Mouse (Mus musculus): ENCODE results near the gene Gm37240. TPM values are rescaled to one million over a fixed set of nuclear protein-coding genes. Genes with fewer than 3 reads are reported as not detected.

Gm37240 gene
- polyA plus RNA-seq, 1 experiment from 2014 or later: 11.4 TPM

GRCm38 (mm10) chr3:84529021-84529420 is 1358.3 kb downstream of the Gm37240 start:
- no peak for ATAC-seq (ENCODE audit: insufficient read depth, low FRiP score)
- Histone ChIP-seq H3K4me3 (replicated peaks; ENCODE audit: low read length) (no peak overlapping the region), H3K9me3 (replicated peaks; ENCODE audit: control insufficient read depth, low read length) (no peaks in the 10 kb centered on the region), H3K27ac (ENCODE audit: low read length) (no peak overlapping the region), H3K36me3 (ENCODE audit: control insufficient read depth, insufficient read depth, low read length) (no peaks in the 10 kb centered on the region), H3K27me3 (ENCODE audit: control insufficient read depth, insufficient read depth, low read length) (no peaks in the 10 kb centered on the region), H3K9ac (ENCODE audit: low read length) (no peak overlapping the region), H3K4me2 (ENCODE audit: low read depth, low read length) (no peak overlapping the region), H3K4me1 (ENCODE audit: control insufficient read depth, insufficient read depth, low read length) (no peaks in the 10 kb centered on the region)
- WGBS: 77% methylated on average over 2 of the region's 2 CpGs

- 71% methylated on average over 1 of the region's 1 CpGs for WGBS
- no peak for ATAC-seq (ENCODE audit: insufficient read depth, low FRiP score)
- H3K27ac ChIP-seq (ENCODE audit: low read length): no peak overlapping the region
These were observed 1362.4 kb downstream of the Gm37240 start for GRCm38 (mm10) chr3:84524952-84525351.

GRCm38 (mm10) chr3:84516163-84516562 is 1371.2 kb downstream of the Gm37240 start:
- no peak overlapping the region for H3K9ac ChIP-seq (ENCODE audit: low read length)
- H3K27ac ChIP-seq (ENCODE audit: low read length): no peak overlapping the region
- no peaks in the 10 kb centered on the region for H3K9me3 ChIP-seq (replicated peaks; ENCODE audit: control insufficient read depth, low read length)
- 0 out of 2 replicates have a peak, but pooled peaks cover 3% of the 10 kb centered on the region for H3K36me3 ChIP-seq (ENCODE audit: control insufficient read depth, insufficient read depth, low read length)
- no peak overlapping the region for H3K4me2 ChIP-seq (ENCODE audit: low read depth, low read length)
- WGBS: 69% methylated on average over 3 of the region's 3 CpGs
- no peak overlapping the region for H3K4me3 ChIP-seq (replicated peaks; ENCODE audit: low read length)
- no peaks in the 10 kb centered on the region for H3K4me1 ChIP-seq (ENCODE audit: control insufficient read depth, insufficient read depth, low read length)
- H3K27me3 ChIP-seq (ENCODE audit: control insufficient read depth, insufficient read depth, low read length): no peaks in the 10 kb centered on the region
- ATAC-seq (ENCODE audit: insufficient read depth, low FRiP score): no peak

More at GRCm38 (mm10) chr3:84524952-84525351, 1362.4 kb downstream of the Gm37240 start:
- Histone ChIP-seq H3K36me3 (ENCODE audit: control insufficient read depth, insufficient read depth, low read length) (no peaks in the 10 kb centered on the region), H3K4me3 (replicated peaks; ENCODE audit: low read length) (no peak overlapping the region), H3K4me2 (ENCODE audit: low read depth, low read length) (no peak overlapping the region), H3K9ac (ENCODE audit: low read length) (no peak overlapping the region), H3K27me3 (ENCODE audit: control insufficient read depth, insufficient read depth, low read length) (no peaks in the 10 kb centered on the region), H3K9me3 (replicated peaks; ENCODE audit: control insufficient read depth, low read length) (no peaks in the 10 kb centered on the region), H3K4me1 (ENCODE audit: control insufficient read depth, insufficient read depth, low read length) (no peaks in the 10 kb centered on the region)

- H3K4me1 ChIP-seq (ENCODE audit: control insufficient read depth, insufficient read depth, low read length): no peaks in the 10 kb centered on the region
These were observed 1374.4 kb downstream of the Gm37240 start for GRCm38 (mm10) chr3:84512774-84513515.

GRCm38 (mm10) chr3:84505193-84505592 is 1382.1 kb downstream of the Gm37240 start:
- Histone ChIP-seq H3K4me1 (ENCODE audit: control insufficient read depth, insufficient read depth, low read length) (0 out of 2 replicates have a peak, but pooled peaks cover 3% of the 10 kb centered on the region), H3K27ac (ENCODE audit: low read length) (no peak overlapping the region), H3K36me3 (ENCODE audit: control insufficient read depth, insufficient read depth, low read length) (0 out of 2 replicates have a peak, but pooled peaks cover 3% of the 10 kb centered on the region), H3K9me3 (replicated peaks; ENCODE audit: control insufficient read depth, low read length) (no peaks in the 10 kb centered on the region), H3K4me2 (ENCODE audit: low read depth, low read length) (no peak overlapping the region), H3K4me3 (replicated peaks; ENCODE audit: low read length) (no peak overlapping the region), H3K9ac (ENCODE audit: low read length) (no peak overlapping the region), H3K27me3 (ENCODE audit: control insufficient read depth, insufficient read depth, low read length) (no peaks in the 10 kb centered on the region)
- ATAC-seq (ENCODE audit: insufficient read depth, low FRiP score): no peak
- WGBS: 82% methylated on average over 4 of the region's 4 CpGs

More at GRCm38 (mm10) chr3:84512774-84513515, 1374.4 kb downstream of the Gm37240 start:
- 66% methylated on average over 6 of the region's 6 CpGs for WGBS
- Histone ChIP-seq H3K36me3 (ENCODE audit: control insufficient read depth, insufficient read depth, low read length) (0 out of 2 replicates have a peak, but pooled peaks cover under 1% of the 10 kb centered on the region), H3K9me3 (replicated peaks; ENCODE audit: control insufficient read depth, low read length) (no peaks in the 10 kb centered on the region), H3K27ac (ENCODE audit: low read length) (no peak overlapping the region), H3K9ac (ENCODE audit: low read length) (no peak overlapping the region), H3K4me2 (ENCODE audit: low read depth, low read length) (no peak overlapping the region), H3K27me3 (ENCODE audit: control insufficient read depth, insufficient read depth, low read length) (no peaks in the 10 kb centered on the region), H3K4me3 (replicated peaks; ENCODE audit: low read length) (no peak overlapping the region)
- ATAC-seq (ENCODE audit: insufficient read depth, low FRiP score): no peak

GRCm38 (mm10) chr3:84504291-84504690 is 1383.0 kb downstream of the Gm37240 start:
- no peak overlapping the region for H3K4me3 ChIP-seq (replicated peaks; ENCODE audit: low read length)
- no peak for ATAC-seq (ENCODE audit: insufficient read depth, low FRiP score)
- 0 out of 2 replicates have a peak, but pooled peaks cover 3% of the 10 kb centered on the region for H3K36me3 ChIP-seq (ENCODE audit: control insufficient read depth, insufficient read depth, low read length)
- no peak overlapping the region for H3K9ac ChIP-seq (ENCODE audit: low read length)
- H3K27ac ChIP-seq (ENCODE audit: low read length): no peak overlapping the region
- no peaks in the 10 kb centered on the region for H3K27me3 ChIP-seq (ENCODE audit: control insufficient read depth, insufficient read depth, low read length)
- H3K4me2 ChIP-seq (ENCODE audit: low read depth, low read length): no peak overlapping the region
- 86% methylated on average over 8 of the region's 8 CpGs for WGBS
- H3K4me1 ChIP-seq (ENCODE audit: control insufficient read depth, insufficient read depth, low read length): 0 out of 2 replicates have a peak, but pooled peaks cover 3% of the 10 kb centered on the region
- no peaks in the 10 kb centered on the region for H3K9me3 ChIP-seq (replicated peaks; ENCODE audit: control insufficient read depth, low read length)

- 81% methylated on average over 2 of the region's 2 CpGs for WGBS
- no peak for ATAC-seq (ENCODE audit: insufficient read depth, low FRiP score)
- H3K4me2 ChIP-seq (ENCODE audit: low read depth, low read length): no peak overlapping the region
These were observed 1385.2 kb downstream of the Gm37240 start for GRCm38 (mm10) chr3:84502101-84502500.

GRCm38 (mm10) chr3:84500491-84500890 is 1386.8 kb downstream of the Gm37240 start:
- ATAC-seq (ENCODE audit: insufficient read depth, low FRiP score): no peak
- no peaks in the 10 kb centered on the region for H3K9me3 ChIP-seq (replicated peaks; ENCODE audit: control insufficient read depth, low read length)

More at GRCm38 (mm10) chr3:84502101-84502500, 1385.2 kb downstream of the Gm37240 start:
- H3K36me3 ChIP-seq (ENCODE audit: control insufficient read depth, insufficient read depth, low read length): peaks cover 6% of the 10 kb centered on the region; the same call in 1 of the 2 replicates
- no peak overlapping the region for H3K4me3 ChIP-seq (replicated peaks; ENCODE audit: low read length)
- no peaks in the 10 kb centered on the region for H3K9me3 ChIP-seq (replicated peaks; ENCODE audit: control insufficient read depth, low read length)
- 0 out of 2 replicates have a peak, but pooled peaks cover 3% of the 10 kb centered on the region for H3K4me1 ChIP-seq (ENCODE audit: control insufficient read depth, insufficient read depth, low read length)
- H3K27me3 ChIP-seq (ENCODE audit: control insufficient read depth, insufficient read depth, low read length): no peaks in the 10 kb centered on the region
- no peak overlapping the region for H3K9ac ChIP-seq (ENCODE audit: low read length)
- H3K27ac ChIP-seq (ENCODE audit: low read length): no peak overlapping the region

GRCm38 (mm10) chr3:84497718-84498117 is 1389.6 kb downstream of the Gm37240 start:
- H3K36me3 ChIP-seq (ENCODE audit: control insufficient read depth, insufficient read depth, low read length): peaks cover 3% of the 10 kb centered on the region; the same call in 1 of the 2 replicates
- 84% methylated on average over 11 of the region's 11 CpGs for WGBS
- no peak overlapping the region for H3K4me2 ChIP-seq (ENCODE audit: low read depth, low read length)
- ATAC-seq (ENCODE audit: insufficient read depth, low FRiP score): no peak
- H3K9ac ChIP-seq (ENCODE audit: low read length): no peak overlapping the region
- H3K27me3 ChIP-seq (ENCODE audit: control insufficient read depth, insufficient read depth, low read length): no peaks in the 10 kb centered on the region
- no peak overlapping the region for H3K27ac ChIP-seq (ENCODE audit: low read length)
- H3K4me3 ChIP-seq (replicated peaks; ENCODE audit: low read length): no peak overlapping the region
- H3K4me1 ChIP-seq (ENCODE audit: control insufficient read depth, insufficient read depth, low read length): 0 out of 2 replicates have a peak, but pooled peaks cover 3% of the 10 kb centered on the region
- H3K9me3 ChIP-seq (replicated peaks; ENCODE audit: control insufficient read depth, low read length): no peaks in the 10 kb centered on the region

More at GRCm38 (mm10) chr3:84500491-84500890, 1386.8 kb downstream of the Gm37240 start:
- no peaks in the 10 kb centered on the region for H3K27me3 ChIP-seq (ENCODE audit: control insufficient read depth, insufficient read depth, low read length)
- no peak overlapping the region for H3K4me2 ChIP-seq (ENCODE audit: low read depth, low read length)
- 0 out of 2 replicates have a peak, but pooled peaks cover 3% of the 10 kb centered on the region for H3K4me1 ChIP-seq (ENCODE audit: control insufficient read depth, insufficient read depth, low read length)
- H3K36me3 ChIP-seq (ENCODE audit: control insufficient read depth, insufficient read depth, low read length): peaks cover 6% of the 10 kb centered on the region; the same call in 1 of the 2 replicates
- 80% methylated on average over 10 of the region's 10 CpGs for WGBS
- H3K27ac ChIP-seq (ENCODE audit: low read length): no peak overlapping the region
- H3K9ac ChIP-seq (ENCODE audit: low read length): no peak overlapping the region
- H3K4me3 ChIP-seq (replicated peaks; ENCODE audit: low read length): no peak overlapping the region
